Mouse (Mus musculus) cerebellum, adult 18-20 months (tissue): ENCODE data around the gene Zdhhc14.

Experiments used
- DNase-seq, 2 experiments: peaks; one replicate each; pipeline ENCODE4 v3.0.0; 2021

Gene Zdhhc14

DNA sequence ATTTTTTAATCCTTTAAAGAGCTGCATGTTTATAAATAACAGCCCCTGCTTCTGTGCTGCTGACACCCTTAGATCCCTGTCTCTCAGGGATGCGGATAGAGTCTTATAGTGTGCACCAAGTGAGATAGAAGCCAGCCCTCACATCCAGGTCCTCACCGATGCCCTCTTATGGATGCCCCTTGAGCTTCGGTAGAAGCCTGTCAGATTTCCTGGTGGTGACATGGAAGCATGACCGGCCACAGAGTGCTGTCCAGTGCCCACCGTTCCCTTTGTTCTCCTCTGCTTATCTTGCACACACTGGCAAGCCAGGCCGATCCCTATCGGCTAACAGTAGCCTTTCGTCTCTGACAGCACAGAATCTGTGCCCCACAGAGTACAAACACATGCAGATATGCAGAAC, 183.6 kb downstream of the Zdhhc14 start:
- DNase-seq, result no peak

DNA sequence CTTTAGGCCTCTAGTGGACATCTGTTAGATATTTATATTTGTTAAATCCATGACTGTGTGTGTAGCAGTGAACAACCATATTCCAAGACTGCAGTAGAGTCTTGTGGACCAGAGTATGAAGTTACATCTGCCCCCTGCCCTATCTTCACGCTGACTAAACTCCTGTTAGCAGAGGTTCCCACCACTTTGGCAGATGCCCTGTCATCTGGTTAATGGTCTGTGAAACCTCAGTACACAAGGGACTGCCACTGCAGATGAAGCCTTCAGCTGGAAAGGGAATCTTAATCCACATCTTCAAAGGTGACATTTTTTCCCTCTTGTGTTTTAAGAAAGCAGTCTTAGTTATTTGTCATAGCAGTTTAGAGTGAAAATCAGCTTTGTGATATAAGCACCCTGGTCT, 187.0 kb downstream of the Zdhhc14 start:
- no peak for DNase-seq

DNA sequence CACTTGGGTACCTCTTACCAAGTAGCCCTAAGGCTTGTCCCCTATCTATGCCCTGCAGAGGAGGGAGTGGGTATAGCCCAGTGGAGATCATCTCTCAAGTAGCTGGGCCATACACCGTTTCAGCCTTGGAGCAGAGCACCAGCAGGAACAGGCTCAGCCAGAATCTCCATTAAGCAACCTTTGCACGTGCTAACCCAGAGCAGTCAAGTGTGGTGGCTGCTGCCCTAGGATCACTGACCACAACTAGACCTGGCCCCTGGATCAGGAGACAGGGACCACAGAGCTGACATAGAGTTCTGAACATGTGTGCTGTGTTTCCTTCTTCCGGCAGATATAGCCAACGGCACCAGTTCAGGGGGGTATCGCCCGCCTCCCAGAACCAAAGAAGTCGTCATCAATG, 193.0 kb downstream of the Zdhhc14 start:
- no peak for DNase-seq

DNA sequence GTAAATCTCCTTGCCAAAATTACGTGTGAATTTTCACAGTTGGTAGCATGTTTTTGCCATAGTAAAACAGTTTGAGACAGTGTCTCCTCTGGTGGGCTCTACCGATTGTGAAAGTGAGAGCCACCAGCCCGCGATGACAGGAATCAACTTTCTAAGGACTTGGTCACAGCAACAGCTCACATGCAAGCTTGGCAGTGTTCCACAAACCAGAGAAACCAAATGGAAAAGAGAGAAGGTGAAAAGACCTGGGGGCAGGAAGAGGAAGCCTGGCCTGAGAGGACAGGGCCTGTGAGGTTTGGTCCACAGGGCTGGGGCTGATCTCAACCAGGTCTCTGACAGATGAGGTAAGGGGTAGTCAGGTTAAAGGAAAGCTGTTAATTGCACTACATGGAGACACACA, 195.5 kb downstream of the Zdhhc14 start:
- DNase-seq, result no peak

DNA sequence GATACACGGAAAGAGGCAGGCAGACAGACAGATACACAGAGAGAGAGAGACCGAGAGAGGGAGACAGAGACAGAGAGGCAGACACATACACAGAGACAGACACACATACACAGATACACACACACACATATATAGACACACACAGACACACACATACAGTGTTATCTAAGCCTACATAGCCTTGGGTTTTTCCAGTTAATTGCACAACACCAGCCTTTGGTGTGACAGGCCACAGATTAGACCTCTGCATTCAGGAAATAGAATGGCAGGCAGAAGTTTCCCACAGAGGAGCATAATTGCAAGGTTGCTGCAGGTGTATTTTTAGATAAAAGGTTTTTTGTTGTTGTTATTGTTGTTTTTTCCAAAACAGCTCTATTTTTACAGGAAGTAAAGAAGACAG, 195.9 kb downstream of the Zdhhc14 start:
- DNase-seq, result no peak

DNA sequence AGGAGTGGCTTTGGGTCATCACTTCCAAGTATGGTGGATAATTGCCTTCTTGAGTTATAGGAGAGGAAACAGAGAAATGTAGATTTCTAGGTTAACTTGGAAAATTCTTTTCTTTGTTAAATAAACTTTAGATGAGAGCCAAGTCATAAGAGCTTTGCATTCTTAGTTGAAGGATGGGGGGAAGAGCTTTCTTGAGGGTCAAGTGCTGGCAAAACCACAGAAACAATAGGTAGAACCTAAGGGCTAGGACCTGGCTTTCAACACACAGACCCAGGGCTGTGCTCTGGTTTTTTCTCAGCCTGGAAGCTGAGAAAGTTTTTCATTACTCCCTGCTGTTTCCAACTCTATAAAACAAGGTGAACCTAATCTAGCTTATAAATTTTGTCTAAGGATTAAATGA, 196.3 kb downstream of the Zdhhc14 start:
- no peak for DNase-seq

DNA sequence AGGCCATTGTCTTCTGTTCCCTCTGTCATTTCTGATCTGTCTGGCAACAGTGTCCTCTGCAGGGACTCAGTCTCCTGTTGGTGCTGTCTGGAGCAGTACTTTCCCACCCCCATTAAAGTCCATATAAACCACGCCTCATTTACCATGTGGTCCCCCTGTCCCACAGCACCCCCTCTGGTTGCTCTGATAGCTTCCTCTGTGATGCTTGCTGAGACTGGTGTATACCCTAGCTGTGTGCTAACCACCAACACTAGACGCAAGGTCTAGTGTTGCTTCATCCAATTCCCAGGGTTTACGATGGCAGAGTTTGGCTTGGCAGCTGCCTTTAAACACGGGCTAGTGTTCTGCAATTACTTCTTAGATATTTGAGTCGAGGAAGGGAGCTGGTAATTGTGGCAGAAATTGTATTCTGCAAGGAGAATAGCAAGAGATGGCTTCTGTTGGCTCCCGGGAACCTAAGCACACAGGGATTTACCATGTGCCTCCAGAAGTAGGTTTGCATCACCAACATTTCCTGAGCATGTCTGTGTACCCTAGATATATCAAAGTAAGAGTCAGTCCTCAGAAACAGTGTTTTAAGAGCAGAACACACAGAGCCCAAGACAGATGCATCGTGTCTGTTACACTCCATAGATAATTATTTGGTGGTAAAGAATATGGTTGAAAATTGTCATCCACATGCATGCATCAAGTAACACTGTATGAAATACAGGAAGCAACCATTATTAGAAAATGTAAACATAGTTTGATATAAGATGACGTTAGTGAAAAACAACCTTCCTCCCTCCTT, 198.6 kb downstream of the Zdhhc14 start:
- no peak for DNase-seq

DNA sequence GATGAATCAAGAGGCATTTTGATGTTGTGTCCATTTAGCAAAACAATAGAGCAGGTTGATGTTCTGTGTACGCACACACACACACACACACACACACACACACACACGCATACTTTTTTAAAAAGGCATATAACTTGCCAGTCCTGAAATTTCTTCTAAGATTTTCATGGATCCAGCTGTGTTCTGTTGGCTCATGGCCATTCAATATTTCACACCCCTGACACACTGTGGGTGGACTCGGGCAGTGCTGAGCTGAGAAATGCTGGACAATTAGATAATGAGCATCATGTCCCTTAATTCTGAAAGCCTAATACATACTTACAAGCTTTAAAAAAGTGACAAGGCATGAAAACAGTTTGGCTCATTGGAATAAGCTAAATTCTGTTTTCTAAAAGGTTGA, 200.3 kb downstream of the Zdhhc14 start:
- no peak for DNase-seq

DNA sequence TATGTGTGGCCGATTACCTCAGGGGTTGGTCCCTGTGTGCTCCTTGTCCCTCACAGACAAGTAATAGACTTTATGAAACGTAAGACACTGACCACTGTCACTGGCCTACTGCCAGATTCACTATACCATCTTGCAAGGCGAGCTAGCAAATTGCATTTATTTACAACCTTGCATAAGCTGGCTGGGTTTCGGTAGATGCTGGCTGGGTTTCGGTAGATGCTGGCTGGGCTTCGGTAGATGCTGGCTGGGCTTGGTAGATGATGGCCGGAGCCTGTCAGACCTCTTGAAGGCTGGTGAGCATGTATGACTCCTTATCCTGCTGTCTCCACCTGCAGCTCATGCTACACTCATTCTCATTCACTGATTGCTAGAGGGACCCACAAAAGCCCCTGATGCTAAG, 200.9 kb downstream of the Zdhhc14 start:
- DNase-seq, result no peak

DNA sequence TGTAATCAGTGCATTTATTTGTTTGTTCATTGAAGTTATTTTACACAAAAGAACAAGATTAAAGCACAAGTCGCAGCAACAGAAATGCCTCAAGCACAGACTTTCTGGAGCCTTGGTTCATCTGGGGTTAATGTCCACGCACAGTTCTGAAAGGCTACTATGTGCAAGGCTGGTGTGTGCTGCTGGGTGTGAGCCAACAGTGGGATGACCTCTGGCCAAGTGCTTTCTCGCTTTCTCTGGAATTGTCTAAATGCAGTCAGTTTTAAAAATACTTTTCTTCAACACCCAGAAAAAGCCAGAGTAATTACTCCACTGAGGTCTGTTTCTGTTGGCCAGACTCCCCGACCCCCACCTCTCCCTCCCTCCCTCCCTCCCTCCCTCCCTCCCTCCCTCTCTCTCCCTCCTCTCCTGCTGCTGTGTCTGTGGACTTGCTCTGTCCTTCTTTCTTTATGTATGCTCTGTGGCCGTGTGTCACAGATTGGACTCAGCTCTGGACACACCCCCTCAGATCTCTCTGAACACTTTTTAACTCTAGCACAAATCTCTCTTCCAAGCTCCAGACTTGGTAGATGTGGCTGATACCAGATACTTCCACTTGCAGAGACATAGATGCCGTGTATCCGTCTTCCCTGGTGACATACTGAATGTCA, 206.2 kb downstream of the Zdhhc14 start:
- DNase-seq, result no peak

DNA sequence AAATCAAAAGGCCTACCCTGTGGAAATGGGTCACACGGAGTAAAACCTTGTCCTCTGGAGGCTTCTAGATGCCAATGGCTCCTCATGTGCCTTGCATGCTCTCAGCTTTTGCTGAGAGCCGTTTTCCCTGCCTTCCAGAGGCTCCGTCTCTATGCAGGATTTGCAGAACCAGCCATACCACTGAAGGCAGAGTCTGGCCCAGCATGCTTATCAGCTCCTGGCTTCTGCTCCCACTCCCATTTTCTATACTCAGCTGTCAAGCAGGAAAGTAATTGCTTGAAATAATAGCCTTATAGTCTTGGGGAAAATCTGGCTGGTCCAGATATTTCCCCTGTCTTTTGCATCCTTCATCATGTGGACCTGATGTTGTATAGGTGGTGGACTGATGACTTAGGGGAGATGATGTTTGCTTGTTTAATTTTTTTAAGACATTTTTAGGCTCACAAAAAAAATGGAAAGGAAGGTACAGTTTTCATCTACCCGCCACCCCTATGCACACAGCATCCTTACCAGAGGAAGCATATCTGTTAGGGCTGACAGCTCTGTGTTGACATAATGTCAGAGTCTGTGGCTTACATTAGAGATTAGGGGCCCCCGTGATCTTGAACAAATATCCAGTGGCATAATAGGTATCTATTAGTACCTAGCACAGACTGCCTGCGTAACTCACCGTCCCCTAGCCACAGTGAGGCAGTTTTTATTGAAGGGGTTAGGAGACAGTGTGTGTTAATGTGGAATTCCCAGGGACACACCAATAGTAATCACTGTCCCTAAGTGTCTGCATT, 218.2 kb downstream of the Zdhhc14 start:
- DNase-seq, result no peak

DNA sequence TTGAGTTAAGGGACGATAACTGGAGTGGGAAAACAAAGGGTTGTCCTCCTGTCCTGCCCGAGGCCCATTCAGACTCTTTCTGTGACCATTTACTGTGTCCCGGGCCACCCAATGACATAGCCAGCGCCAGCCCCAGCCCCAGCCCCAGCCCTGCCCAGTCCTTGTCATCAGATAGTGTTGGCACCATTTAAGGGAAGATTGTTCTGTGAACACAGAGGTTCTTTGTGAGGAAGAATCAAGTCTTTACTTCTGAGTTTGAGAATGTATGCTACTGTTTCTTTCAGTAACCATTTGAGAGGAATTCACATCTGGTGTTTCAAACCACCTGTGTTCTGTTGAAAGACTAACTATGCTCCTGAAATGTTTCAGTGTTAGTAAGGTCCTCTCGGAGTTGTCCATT, 219.5 kb downstream of the Zdhhc14 start:
- DNase-seq, result no peak

DNA sequence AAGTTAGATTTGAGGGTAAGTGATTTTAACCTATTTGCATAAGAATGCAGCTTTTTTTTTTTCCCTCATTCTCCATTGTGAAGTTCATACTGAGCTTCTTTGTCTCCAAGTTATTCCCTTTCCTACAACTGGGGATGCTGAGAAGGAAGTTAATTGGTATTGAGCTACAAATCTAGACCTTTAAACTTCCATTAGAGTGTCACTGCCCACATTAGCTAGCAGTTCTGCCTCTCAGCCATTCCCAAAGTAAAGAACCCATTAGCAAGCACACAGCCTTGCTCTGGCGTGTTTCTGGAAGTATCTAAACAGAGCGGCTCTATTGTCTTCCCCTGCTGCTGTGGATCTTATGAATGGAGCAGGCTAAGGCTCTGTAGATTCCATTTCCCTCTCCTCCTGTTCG, 220.8 kb downstream of the Zdhhc14 start:
- DNase-seq, result no peak

DNA sequence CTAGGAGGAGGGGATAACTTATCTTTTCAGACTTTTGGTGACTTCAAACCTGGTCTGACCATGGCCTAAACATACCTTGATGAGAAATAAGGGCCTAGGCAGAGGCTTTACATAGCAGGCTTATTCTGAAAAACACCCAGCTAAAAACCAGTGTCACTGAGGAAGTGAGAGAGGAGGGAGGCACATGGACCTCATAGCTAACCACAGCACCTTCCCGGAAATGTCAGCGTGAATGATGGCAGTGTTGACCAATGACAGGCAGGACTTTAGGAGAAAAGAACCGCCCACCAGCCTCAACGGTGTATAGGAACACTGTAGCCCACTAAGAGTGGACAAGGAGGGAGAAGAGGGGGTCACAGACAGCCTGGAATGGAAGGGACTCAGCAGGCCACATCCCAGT, 224.6 kb downstream of the Zdhhc14 start:
- no peak for DNase-seq

DNA sequence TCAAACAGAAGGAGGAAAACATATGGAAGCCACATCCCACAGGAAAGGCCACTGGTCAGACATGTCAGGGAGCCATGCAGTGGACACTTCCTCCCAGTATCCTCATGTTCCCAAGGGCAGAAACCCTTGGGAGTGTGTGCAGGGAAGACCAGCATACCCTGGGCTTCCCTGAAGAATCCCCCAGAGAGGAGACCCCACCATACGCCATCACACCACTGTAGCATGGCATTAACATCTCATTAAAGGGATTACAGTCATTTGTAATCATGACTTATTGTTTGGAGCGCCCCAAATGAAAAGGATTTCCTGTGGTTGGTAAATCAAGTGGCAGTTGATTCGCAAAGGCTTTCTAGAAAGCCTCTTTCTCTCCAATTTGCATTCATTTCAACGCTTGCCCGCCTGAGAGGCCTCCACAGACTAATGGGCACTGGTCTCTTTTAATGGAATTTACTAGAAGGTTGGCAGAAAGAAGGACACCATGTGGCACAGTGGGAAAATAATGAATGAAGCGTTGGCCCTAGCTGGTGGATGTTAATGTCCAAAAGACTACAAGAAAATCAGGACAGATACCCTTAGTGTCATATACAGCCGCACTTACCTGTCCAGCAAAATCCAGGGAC, 226.5 kb downstream of the Zdhhc14 start:
- DNase-seq, result no peak

DNA sequence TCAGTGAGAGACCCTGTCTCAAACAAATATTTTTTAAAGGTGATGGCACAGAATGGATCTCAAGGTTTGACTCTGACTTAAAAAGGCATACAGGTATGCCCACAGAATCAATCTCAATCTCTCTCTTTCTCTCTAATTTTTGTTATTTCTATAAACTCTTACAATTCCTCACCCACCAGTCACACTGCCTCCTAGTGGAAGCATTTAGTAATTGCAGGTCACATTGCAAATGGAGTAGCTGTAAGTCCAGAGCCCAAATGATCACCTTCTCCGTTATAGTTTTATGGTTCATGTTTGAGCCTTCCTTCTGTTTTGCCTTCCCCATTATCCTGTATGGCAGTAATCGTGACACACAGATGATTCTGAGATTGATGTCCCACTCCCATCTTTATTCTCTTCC, 230.4 kb downstream of the Zdhhc14 start:
- DNase-seq, result no peak

DNA sequence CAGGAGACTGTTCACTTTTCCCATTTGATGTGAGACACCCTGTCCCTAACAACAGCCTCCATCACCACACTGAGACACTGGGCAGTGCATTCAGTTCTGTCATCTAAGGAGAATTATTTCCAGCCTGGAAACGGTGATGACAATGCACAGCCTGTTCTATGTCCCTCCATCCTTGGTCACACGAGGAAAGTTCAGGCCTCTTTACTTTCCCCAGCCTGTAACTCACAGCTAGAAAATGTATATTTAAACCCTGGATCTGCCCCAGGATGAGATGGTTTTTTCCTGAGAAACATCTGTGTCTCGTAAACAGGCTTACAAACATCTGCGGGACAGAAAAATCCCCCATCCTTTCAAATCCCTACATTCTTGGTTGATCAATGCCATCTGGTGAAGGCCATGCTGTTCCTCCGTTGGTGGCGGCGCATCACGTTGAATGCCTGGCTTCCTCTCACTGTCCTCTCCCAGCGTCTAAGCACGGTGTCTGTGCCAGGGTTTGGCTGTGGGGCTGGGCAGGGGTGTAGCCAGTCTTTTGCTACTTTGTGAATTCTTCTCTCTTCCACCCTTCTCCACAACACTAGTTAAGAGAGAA, 231.3 kb downstream of the Zdhhc14 start:
- DNase-seq, result no peak

DNA sequence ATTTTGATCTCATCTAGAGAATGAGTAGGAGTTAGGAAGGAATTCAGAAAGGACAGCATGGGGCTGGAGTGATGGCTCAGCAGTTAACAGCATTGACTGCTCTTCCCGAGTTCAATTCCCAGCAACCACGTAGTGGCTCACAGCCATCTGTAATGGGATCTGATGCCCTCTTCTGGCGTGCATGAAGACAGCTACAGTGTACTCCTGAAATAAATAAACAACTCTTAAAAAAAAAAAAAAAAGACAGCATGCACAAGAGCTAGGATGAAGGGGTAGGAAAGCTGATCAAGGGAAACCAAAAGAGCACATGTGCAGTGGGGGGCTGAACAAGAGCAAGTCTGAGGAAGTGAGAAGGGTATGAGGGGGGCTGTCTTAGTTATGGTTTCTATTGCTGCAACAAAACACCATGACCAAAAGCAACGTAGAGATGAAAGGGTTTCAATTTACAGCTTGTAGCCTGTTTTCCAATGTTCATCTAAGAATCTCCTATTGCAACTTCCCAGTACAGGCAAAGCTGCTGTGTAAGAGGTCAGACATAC, 237.3 kb downstream of the Zdhhc14 start:
- no peak for DNase-seq

DNA sequence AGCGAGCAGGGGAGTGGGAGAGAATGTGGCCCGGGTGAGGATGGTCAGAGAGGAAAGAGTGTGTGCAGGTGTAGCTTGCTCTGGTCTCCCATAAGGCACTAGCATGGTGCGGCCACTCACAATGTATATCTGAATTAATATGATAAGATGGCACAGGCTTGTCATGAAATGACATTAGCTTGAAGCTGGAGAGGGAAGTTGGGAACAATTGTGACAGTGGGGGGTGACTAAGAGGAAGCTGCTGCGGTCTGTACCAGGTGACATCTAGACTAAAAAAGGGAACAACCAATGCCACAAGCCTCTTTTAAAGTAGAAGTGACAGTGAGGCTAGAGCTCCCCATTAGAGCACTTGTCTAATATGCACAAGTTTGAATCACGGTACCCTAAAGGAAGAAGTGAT, 238.2 kb downstream of the Zdhhc14 start:
- no peak for DNase-seq

DNA sequence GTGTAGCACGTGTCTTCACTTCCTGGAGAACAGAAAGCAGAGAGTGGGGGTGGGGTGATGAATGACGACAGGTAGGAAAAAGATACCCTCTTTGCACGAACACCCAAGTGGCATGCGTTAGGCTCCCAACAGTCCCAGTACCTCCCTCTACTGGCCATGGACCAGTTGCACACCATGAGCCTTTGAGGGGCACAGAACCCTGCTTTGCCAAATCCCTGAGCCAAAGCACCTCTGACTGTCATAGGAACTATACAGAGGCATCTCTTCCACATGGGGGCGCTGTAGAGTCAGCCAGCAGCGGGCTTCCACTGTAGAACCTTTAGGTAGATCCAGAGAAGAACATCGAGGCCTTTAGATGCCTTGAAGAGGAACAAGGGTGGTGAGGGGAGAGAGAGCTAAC, 241.0 kb downstream of the Zdhhc14 start:
- DNase-seq, result peak; percentile 67 to 69

DNA sequence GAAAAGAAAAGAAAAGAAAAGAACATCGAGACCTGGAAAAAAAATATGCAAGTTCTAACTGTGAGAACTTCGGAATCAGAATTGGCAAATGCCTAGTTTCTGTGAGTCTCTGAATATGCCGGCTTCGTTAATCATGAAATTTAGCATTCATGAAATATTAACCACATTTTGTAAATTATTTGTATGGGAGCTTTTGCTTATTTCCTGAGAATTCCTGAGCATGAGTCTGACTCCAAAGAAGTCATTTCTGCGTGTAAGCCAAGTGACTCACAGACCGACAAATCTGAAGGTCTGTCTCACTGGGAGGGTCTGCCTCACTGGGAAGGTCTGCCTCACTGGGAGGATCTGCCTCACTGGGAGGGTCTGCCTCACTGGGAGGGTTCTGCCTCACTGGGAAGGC, 248.7 kb downstream of the Zdhhc14 start:
- DNase-seq, result no peak

DNA sequence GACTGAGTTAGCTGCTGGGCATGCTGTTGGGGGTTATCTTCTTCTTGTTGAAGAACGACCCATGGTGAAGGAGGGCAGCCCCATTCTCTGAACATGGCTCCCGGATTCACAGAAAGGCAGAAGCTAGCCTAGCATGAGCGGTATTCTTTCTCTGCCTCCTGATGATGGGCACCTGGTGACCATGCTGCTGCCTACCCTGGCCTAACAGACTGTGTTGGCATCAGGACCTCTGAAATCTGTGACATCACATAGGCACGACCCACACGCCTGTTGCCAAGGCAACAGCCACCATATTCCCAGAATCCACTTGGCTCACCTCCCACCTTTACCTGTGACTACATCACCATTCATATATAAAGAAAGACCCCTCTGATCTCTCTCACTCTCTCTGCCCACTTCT, 251.7 kb downstream of the Zdhhc14 start:
- DNase-seq, result no peak

DNA sequence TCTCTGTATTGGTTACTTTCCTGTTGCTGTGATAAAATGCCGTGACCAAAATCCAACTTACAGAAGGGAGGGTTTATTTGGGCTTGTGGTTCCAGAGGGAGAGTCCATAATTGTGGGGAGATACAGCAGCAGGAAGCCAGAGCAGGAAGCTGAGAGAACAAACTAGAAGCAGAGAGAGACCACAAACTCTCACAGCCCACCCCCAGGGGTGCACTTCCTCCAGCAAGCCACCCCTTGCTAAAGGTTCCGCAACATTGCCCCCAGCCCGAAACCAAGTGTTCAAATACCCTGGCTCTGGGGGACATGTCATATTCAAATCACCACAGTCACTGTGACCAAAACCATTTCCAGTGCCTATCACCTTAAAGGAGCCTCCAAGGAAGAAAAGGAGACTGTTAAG, 254.0 kb downstream of the Zdhhc14 start:
- DNase-seq, result no peak
